Mouse (Mus musculus) heart, postnatal 0 days (tissue): Measurements from ENCODE around the gene Tuba8.

Experiments used
- CTCF ChIP-seq: IDR thresholded peaks from 2 replicates; pipeline ENCODE4 v1.5.1; 2016; ENCODE audit warnings: antibody characterized with exemption, control low read depth, low read depth
- EP300 ChIP-seq: IDR thresholded peaks from 2 replicates; pipeline ENCODE4 v1.6.1; 2016; ENCODE audit warnings: antibody characterized with exemption, low read depth

DNA sequence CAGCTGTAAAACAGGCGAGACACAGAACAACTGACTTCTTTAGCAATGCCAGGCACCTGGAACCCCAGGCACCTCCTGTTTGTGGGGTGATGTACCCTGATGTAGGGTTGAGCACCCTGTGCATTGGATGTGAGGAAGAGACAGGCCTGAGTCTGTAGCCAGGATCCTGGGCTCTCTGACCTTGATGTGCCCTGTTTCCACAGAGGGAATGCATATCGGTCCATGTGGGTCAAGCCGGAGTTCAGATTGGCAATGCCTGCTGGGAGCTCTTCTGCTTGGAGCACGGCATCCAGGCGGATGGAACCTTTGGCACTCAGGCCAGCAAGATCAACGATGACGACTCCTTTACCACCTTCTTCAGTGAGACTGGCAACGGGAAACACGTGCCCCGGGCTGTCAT is 9.7 kb downstream of the Tuba8 start:
- TF ChIP-seq EP300 = no peak
- TF ChIP-seq CTCF = no peak
